Mouse (Mus musculus) ES-E14 (cell line): ENCODE measurements at regions not wholly inside any gene's neighbourhood (a gene's known extent, or its start where the extent isn't known, plus 50 kb on each side); places are given as distances from the start of the nearest gene placed in this dataset.

Experiments used
- DNase-seq: peaks from one replicate; pipeline ENCODE4 v3.0.0-alpha.2; 2013; ENCODE audit warnings: low read depth, low spot score
- H3K27ac ChIP-seq: 2 replicates; pipeline ENCODE4 v1.5.1; 2012; ENCODE audit warnings: low read depth, mild to moderate bottlenecking, low read length, moderate library complexity, mixed read lengths; ENCODE audit not compliant: poor library complexity, insufficient read depth, severe bottlenecking
- H3K36me3 ChIP-seq: 2 replicates; pipeline ENCODE4 v1.6.1; 2012; ENCODE audit warnings: mild to moderate bottlenecking, low read length, moderate library complexity, mixed read lengths; ENCODE audit not compliant: control insufficient read depth, poor library complexity, insufficient read depth, severe bottlenecking
- H3K4me1 ChIP-seq, 2 experiments: fragments of 150-350 bp in 1 of 2; sonication (generic) in 1 of 2; 2 replicates each; pipeline ENCODE4 v1.6.1; 2012; ENCODE audit warnings: low read length in 2 of 2, mild to moderate bottlenecking in 1 of 2, mixed read lengths in 1 of 2; ENCODE audit not compliant: control insufficient read depth in 2 of 2, insufficient read depth in 2 of 2, poor library complexity in 1 of 2
- H3K4me3 ChIP-seq, 2 experiments: fragments of 150-350 bp in 1 of 2; sonication (generic) in 1 of 2; 2 replicates each; pipeline ENCODE4 v1.5.1; 2012; ENCODE audit warnings: low read length in 2 of 2, low read depth in 1 of 2, mild to moderate bottlenecking in 1 of 2, mixed read lengths in 1 of 2; ENCODE audit not compliant: insufficient read depth in 1 of 2, poor library complexity in 1 of 2, severe bottlenecking in 1 of 2
- H3K9ac ChIP-seq: 2 replicates; pipeline ENCODE4 v1.6.1; 2012; ENCODE audit warnings: low read depth, mild to moderate bottlenecking, low read length, mixed read lengths; ENCODE audit not compliant: poor library complexity, insufficient read depth, severe bottlenecking
- H3K9me3 ChIP-seq: fragments of 150-350 bp; sonication (generic); 2 replicates; pipeline ENCODE4 v1.6.1; 2012; ENCODE audit warnings: low read depth, mild to moderate bottlenecking, low read length; ENCODE audit not compliant: control insufficient read depth, insufficient read depth
- CHD2 ChIP-seq: IDR thresholded peaks from 2 replicates; pipeline ENCODE4 v1.6.1; 2014; ENCODE audit warnings: mild to moderate bottlenecking, low read depth, low read length, inconsistent platforms
- HCFC1 ChIP-seq: IDR thresholded peaks from 2 replicates; pipeline ENCODE4 v1.6.1; 2012; ENCODE audit warnings: low read length, inconsistent platforms, borderline replicate concordance; ENCODE audit not compliant: insufficient read depth
- MAFK ChIP-seq: IDR thresholded peaks from 2 replicates; pipeline ENCODE4 v1.6.1; 2014; ENCODE audit warnings: mild to moderate bottlenecking, low read depth, low read length, inconsistent platforms; ENCODE audit not compliant: insufficient read depth
- ZC3H11A ChIP-seq: IDR thresholded peaks from 2 replicates; pipeline ENCODE4 v1.6.1; 2012; ENCODE audit warnings: low read depth, mild to moderate bottlenecking, inconsistent platforms, low read length, borderline replicate concordance
- ZNF384 ChIP-seq: IDR thresholded peaks from 2 replicates; pipeline ENCODE4 v1.6.1; 2012; ENCODE audit warnings: low read depth, low read length, inconsistent platforms
- in situ Hi-C, 2 experiments: fragments of 600-800 bp; cut with MboI; formaldehyde crosslinking; loops; one replicate each; pipeline ENCODE4 v1.15.1; 2025; ENCODE audit warnings: low sequenced_read_pairs in 2 of 2, inconsistent platforms in 1 of 2; ENCODE audit not compliant: unreplicated experiment in 2 of 2

DNA sequence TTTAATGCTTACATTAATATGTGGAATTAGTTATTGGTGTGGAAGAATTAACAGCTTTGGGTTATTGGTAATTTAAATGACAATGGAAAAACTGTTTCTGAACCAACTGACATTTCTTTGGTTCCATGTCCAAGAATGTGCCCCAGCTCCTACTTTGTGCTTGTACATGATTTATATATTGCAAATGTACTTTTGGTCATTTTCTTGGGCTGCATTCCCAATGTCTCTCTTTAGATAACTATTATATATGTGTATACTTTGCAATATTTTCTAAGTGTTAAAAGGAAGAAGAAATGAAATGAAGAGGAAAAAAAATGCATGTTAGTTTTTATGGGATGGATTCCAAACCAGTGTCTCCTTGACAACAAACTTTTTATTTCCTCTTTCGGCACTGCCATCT is 297.4 kb downstream of the Kcnj2 start:
- Histone ChIP-seq H3K9ac (no peak overlapping the region), H3K4me3 (no peak overlapping the region), H3K27ac (no peak overlapping the region), H3K36me3 (no peaks in the 10 kb centered on the region), H3K9me3 (no peaks in the 10 kb centered on the region), H3K4me1 (no peaks in the 10 kb centered on the region)
- no peak for DNase-seq
- in situ Hi-C loops = no loop called here
- no peak for TF ChIP-seq ZNF384
- TF ChIP-seq ZC3H11A = no peak
- no peak for TF ChIP-seq CHD2
- no peak for TF ChIP-seq MAFK
- no peak for TF ChIP-seq HCFC1

DNA sequence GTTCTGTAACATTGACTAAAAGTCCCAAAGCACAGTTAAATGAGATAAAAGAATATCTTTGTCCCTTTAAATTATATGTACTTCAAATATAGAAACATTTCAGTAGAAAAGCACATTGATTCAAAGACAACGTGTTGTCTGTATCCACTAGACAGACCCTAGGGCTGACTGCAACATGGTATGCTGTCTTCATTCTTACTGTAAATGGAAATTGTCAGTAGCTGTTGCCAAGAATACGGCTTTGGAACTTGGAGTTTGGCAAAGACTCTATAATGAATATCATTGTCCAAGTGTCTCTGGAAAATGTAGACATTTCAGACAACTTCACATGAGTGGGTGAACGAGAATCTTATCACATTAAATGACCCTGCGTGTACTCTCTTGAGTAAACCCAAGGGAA is 311.2 kb downstream of the Kcnj2 start:
- Histone ChIP-seq H3K9me3 (no peaks in the 10 kb centered on the region), H3K4me1 (no peaks in the 10 kb centered on the region), H3K27ac (no peak overlapping the region), H3K36me3 (no peaks in the 10 kb centered on the region), H3K9ac (no peak overlapping the region), H3K4me3 (no peak overlapping the region)
- in situ Hi-C loops = no loop called here
- TF ChIP-seq HCFC1 (no peak), ZNF384 (no peak), CHD2 (no peak), ZC3H11A (no peak), MAFK (no peak)
- no peak for DNase-seq

DNA sequence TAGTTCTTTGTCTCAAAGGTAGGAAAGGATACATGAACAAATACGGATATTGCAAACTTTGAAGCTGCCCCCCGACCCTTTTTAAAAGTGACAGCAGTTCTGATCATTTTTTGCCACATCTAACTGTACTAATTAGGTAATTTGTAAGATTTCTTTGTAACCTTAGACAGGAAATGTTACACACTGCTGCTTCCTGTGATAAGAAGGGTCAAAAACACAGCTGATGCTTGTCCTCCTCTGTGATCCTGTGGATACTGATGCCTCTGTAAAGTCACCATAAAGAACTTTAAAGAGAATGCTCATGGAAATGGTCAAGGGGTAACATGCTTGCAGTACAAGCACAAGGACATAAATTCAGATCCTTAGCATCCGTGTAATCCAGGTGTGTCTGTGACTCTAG is 313.9 kb downstream of the Kcnj2 start:
- DNase-seq = no peak
- no peaks in the 10 kb centered on the region for H3K4me1 ChIP-seq
- no peaks in the 10 kb centered on the region for H3K36me3 ChIP-seq
- H3K27ac ChIP-seq = no peak overlapping the region
- no peak overlapping the region for H3K9ac ChIP-seq
- no peaks in the 10 kb centered on the region for H3K9me3 ChIP-seq
- no peak overlapping the region for H3K4me3 ChIP-seq
- in situ Hi-C loops = no loop called here
- TF ChIP-seq HCFC1 = no peak
- no peak for TF ChIP-seq MAFK

DNA sequence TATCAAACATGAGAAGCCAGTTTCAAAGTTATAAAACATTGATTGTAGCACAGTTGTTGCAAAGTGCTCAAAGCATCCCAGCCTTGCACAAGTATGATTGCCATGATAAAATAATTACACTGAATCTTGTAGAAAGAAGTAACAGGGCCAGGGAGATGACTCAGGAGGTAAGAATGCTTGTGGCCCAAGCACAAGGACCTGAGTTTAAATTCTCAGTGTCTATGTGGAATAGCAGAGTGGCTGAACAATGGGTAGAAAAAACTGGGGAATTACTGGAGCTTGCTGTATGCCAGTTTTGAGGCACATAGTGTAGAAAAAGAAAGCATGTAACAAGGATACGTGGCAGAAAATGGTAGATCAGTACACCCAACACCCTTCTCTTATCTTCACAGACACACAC is 332.7 kb downstream of the Kcnj2 start:
- H3K4me1 ChIP-seq = no peaks in the 10 kb centered on the region
- no peak overlapping the region for H3K27ac ChIP-seq
- DNase-seq = no peak
- H3K36me3 ChIP-seq = no peaks in the 10 kb centered on the region
- no peaks in the 10 kb centered on the region for H3K9me3 ChIP-seq
- in situ Hi-C loops = no loop called here
- H3K9ac ChIP-seq = no peak overlapping the region
- TF ChIP-seq CHD2 = no peak
- TF ChIP-seq MAFK = no peak
- TF ChIP-seq ZNF384 = no peak
- no peak for TF ChIP-seq HCFC1
- TF ChIP-seq ZC3H11A = no peak
- no peak overlapping the region for H3K4me3 ChIP-seq

DNA sequence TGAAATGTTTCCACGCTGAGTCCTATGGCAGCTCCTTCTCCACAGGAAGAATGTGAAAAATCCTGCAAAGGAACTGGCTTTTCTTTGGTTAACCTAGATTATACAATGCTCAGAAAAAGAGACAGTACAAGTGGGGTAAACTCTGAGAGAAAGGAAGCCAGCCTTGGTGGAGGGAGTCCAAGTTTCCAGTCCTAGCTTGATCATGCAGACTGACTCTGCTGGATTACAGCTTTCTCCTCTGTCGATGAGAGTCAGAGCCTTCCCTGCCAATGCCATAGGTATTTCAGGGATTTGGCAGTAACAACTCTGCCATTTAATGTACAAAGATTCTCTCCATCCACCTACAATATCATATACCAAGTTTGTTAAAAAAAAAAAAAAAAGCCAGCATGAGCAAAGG is 343.3 kb downstream of the Kcnj2 start:
- in situ Hi-C loops = no loop called here

More for the DNA sequence above, 343.3 kb downstream of the Kcnj2 start:
- H3K27ac ChIP-seq = no peak overlapping the region
- H3K4me3 ChIP-seq = no peak overlapping the region
- no peak for TF ChIP-seq ZC3H11A
- no peak for TF ChIP-seq ZNF384
- no peaks in the 10 kb centered on the region for H3K9me3 ChIP-seq
- no peak overlapping the region for H3K9ac ChIP-seq
- no peak for DNase-seq
- H3K4me1 ChIP-seq = no peaks in the 10 kb centered on the region
- no peaks in the 10 kb centered on the region for H3K36me3 ChIP-seq
